Mouse (Mus musculus) intestine, embryonic 14.5 days (tissue): Measurements from ENCODE around the gene Vamp2. TPM values are rescaled to one million over a fixed set of nuclear protein-coding genes. Genes with fewer than 3 reads are reported as not detected.

ENCODE experiments used
- ATAC-seq: fragments of 200-750 bp; cut with Nextera tagmentation; replicated peaks from 2 replicates; pipeline ENCODE4 v1.8.0; 2017; ENCODE audit warnings: low read depth, moderate number of reproducible peaks, moderate TSS enrichment, moderate library complexity; ENCODE audit not compliant: low FRiP score, low TSS enrichment
- DNase-seq: peaks from one replicate; pipeline ENCODE4 v3.0.0-alpha.2; 2018; ENCODE audit warnings: low spot score
- H3K27ac ChIP-seq: fragments of 300-500 bp; sonication (generic); 2 replicates; pipeline ENCODE4 v1.5.1; 2014; ENCODE audit warnings: low read depth, mild to moderate bottlenecking, control low read depth
- H3K27me3 ChIP-seq: fragments of 300-500 bp; sonication (generic); replicated peaks from 2 replicates; pipeline ENCODE4 v1.6.1; 2014; ENCODE audit warnings: low read length, control low read depth; ENCODE audit not compliant: control insufficient read depth, insufficient read depth
- H3K36me3 ChIP-seq: fragments of 300-500 bp; sonication (generic); 2 replicates; pipeline ENCODE4 v1.6.1; 2014; ENCODE audit warnings: low read length, control low read depth; ENCODE audit not compliant: control insufficient read depth, insufficient read depth
- H3K4me1 ChIP-seq: fragments of 300-500 bp; sonication (generic); replicated peaks from 2 replicates; pipeline ENCODE4 v1.6.1; 2014; ENCODE audit warnings: low read length, control low read depth, mixed read lengths; ENCODE audit not compliant: control insufficient read depth, insufficient read depth
- H3K4me2 ChIP-seq: fragments of 300-500 bp; sonication (generic); 2 replicates; pipeline ENCODE4 v1.6.1; 2014; ENCODE audit warnings: low read length
- H3K4me3 ChIP-seq: fragments of 300-500 bp; sonication (generic); 2 replicates; pipeline ENCODE4 v1.5.1; 2014; ENCODE audit warnings: low read depth, low read length, control low read depth, mixed read lengths
- H3K9ac ChIP-seq: fragments of 300-500 bp; sonication (generic); 2 replicates; pipeline ENCODE4 v1.6.1; 2014; ENCODE audit warnings: mild to moderate bottlenecking, low read length
- H3K9me3 ChIP-seq: fragments of 300-500 bp; sonication (generic); 2 replicates; pipeline ENCODE4 v1.6.1; 2016; ENCODE audit warnings: low read length, control low read depth; ENCODE audit not compliant: control insufficient read depth
- WGBS: fragments of 180-500 bp; shearing (Covaris S2); extraction: QIAGEN DNeasy Blood & Tissue Kit; methylation state at CpG from one replicate; pipeline ENCODE4 v1.1.7; 2014; 5-methylcytosine and 5-hydroxymethylcytosine counted together
- polyA plus RNA-seq: library from polyadenylated mRNA; unstranded; fragments of >200 nt; fragmentation: Nextera tagmentation; extraction: Ambion mirVana; gene quantifications from 2 replicates; pipeline ENCODE4 v1.2.1, GENCODE M21; 2014

Gene Vamp2
- polyA plus RNA-seq, 1 experiment from 2014 or later, result 76.7 TPM

DNA sequence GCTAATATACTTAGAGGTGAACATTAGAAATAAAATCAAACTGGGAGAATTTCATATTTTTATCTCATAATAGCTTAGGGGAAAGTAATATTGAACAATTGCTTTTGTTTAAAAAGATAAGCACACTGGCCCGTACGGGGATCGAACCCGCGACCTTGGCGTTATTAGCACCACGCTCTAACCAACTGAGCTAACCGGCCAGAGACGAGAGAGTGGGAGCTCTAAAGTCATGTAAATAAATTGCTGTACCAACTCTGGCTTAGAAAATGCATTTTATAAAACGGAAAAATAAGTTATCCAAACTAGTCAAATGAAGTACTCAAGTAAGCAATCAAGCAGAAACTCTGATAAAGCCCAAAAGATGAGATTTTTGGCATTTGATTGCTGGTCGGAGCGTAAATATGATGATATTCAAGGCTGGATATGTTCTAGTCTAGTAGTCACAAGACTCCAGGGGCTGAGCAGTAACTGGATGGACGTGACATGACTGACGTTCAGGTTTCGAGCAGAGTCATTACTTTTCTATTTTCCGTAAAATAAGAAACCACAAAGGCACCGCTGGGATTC, 26.0 kb upstream of the Vamp2 start:
- ATAC-seq, result no peak; the same call in 1 of the 2 replicates
- DNase-seq, result peak; percentile 83
- Histone ChIP-seq H3K4me3 (peak overlapping the region; percentile 93), H3K27me3 (no peaks in the 10 kb centered on the region), H3K9me3 (no peaks in the 10 kb centered on the region), H3K27ac (peak overlapping the region; percentile 67; the same call in 1 of the 2 replicates), H3K4me1 (peaks cover 21% of the 10 kb centered on the region), H3K36me3 (no peaks in the 10 kb centered on the region), H3K4me2 (peak overlapping the region; percentile 80), H3K9ac (peak overlapping the region; percentile 41; the same call in 1 of the 2 replicates)
- under 1% methylated on average over 17 of the region's 17 CpGs for WGBS

DNA sequence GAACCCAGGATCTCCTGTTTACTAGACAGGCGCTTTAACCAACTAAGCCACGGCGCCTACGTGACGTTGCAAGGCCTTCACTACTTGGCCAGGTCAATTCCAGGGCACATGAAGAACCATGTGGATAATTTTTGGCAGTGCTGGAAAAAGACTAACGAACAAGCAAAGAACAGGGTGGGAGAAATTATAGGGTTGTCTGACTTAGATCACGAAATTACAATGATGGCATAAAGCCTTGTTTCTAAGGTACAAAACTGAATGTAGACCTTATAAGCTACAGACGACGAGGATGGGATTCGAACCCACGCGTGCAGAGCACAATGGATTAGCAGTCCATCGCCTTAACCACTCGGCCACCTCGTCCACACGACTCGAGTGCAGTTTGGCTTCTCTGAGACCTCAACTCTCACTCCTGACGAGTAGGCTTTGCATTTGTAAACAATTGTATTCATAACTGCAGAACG, 25.5 kb upstream of the Vamp2 start:
- WGBS, result 0% methylated on average over 19 of the region's 19 CpGs
- Histone ChIP-seq H3K9me3 (no peaks in the 10 kb centered on the region), H3K27me3 (no peaks in the 10 kb centered on the region), H3K36me3 (no peaks in the 10 kb centered on the region), H3K4me1 (peaks cover 21% of the 10 kb centered on the region), H3K4me3 (peak overlapping the region; percentile 93), H3K27ac (peak overlapping the region; percentile 73; the same call in 1 of the 2 replicates), H3K4me2 (peak overlapping the region; percentile 80), H3K9ac (peak overlapping the region; percentile 67)
- peak; percentile 57 for ATAC-seq
- DNase-seq, result peak; percentile 100

DNA sequence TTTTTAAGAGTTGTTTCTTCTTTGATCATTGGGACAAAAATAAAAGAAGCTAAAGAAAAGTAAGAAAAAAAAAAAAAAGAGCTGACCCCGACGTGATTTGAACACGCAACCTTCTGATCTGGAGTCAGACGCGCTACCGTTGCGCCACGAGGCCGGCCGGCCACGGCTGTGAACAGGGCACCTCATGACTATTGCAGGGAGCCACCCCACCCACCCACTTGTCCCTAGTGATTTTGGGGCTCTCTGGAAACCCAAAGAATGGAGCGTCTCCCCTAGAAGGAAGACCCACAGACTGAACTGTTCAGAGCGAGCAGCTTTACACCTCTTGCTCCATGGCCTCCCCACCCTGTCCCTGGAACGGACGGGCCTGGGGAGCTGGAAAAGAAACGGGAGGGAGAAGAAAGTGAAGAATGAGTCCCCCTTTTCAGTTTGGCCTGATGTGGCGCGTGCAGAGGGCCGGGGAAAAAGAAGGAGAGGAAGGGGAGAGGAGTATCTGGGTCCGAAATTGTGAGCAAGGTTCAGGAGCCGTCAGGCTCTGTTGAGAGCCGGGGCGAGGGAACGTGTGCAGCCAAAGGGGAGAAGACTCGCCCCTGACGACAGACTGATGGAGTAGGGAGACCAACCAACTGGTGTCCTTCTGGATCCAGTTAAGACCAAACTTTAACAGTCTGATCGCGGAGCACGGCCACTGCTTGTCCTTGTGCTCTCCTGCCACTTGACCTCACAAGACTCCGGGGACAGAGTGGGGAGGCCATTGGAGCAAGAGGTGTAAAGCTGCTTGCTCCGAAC, 24.7 kb upstream of the Vamp2 start:
- Histone ChIP-seq H3K9ac (peak overlapping the region; percentile 67), H3K9me3 (no peaks in the 10 kb centered on the region), H3K4me3 (peak overlapping the region; percentile 93), H3K27ac (peak overlapping the region; percentile 73), H3K4me2 (peak overlapping the region; percentile 80), H3K27me3 (no peaks in the 10 kb centered on the region), H3K36me3 (no peaks in the 10 kb centered on the region), H3K4me1 (peaks cover 17% of the 10 kb centered on the region)
- ATAC-seq (peak; percentile 47; the same call in 1 of the 2 replicates), DNase-seq (peak; percentile 99)
- under 1% methylated on average over 31 of the region's 31 CpGs for WGBS

DNA sequence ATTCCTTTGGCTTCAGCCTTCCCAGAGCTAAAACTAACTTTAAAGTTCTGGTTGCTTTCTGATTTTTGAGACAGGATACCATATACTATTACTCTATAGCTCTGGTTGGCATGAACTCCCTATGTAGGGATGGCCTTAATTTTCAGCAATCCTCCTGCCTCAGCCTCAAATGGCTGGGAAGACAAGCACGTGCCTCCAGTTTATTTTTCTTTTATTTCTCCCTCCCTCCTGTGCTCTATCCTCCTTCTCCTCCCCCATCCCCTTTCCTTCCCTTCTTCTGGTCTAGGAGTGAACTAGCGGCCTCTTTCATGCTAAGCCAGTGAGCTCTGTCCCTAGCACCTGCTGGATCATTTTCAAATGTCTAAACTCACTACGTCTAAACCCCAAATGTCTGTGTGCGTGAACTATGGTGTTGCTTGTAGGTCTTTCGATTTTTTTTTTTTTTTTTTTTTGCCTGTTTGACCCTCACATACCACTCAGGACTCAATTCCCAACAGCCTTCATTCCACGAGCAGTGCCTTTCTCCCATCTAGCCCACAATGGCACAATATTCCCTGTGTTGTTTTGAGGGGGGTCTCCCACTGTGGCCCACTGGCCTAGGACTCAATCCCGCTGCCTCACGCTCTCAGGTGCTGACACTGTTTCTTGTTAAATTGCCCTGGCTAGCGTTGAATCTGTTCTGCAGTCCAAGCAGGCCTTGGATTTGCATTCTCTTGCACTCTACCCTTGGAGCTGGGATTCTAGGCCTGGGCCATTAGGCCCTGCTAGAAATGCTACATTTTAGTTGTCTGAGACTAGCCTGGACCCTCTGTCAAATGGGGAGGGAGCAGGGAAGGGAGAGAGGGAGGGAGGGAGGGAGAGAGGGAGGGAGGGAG, 23.8 kb upstream of the Vamp2 start:
- Histone ChIP-seq H3K27me3 (no peaks in the 10 kb centered on the region), H3K4me3 (peak overlapping the region; percentile 93), H3K9me3 (no peaks in the 10 kb centered on the region), H3K4me1 (peaks cover 15% of the 10 kb centered on the region), H3K9ac (peak overlapping the region; percentile 67), H3K27ac (peak overlapping the region; percentile 73; the same call in 1 of the 2 replicates), H3K4me2 (peak overlapping the region; percentile 80), H3K36me3 (no peaks in the 10 kb centered on the region)
- DNase-seq, result no peak
- 56% methylated on average over 9 of the region's 9 CpGs for WGBS
- no peak for ATAC-seq

DNA sequence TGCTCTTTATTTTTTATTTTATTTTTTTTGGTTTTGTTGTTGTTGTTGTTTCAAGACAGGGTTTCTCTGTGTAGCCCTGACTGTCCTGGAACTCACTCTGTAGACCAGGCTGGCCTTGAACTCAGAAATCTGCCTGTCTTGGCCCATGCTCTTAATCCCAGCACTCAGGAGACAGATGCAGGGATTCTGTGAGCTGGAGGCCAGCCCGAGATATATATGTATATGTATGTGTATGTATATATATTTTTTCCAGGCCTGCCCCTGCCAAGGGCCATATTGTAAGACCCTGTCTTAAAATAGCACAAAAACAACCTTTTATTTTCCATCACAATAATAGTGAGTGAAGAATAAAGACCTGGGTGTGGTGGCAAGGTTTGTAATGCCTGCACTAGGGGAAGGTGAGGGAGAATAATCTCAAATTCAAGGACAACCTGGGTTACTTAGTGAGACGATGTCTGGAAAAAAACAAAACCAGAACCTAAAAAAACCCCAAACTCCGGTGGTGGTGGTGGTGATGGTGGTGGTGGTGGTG, 22.8 kb upstream of the Vamp2 start:
- no peaks in the 10 kb centered on the region for H3K27me3 ChIP-seq
- WGBS, result 57% methylated on average over 3 of the region's 3 CpGs
- H3K9ac ChIP-seq, result no peak overlapping the region
- H3K4me1 ChIP-seq, result peaks cover 15% of the 10 kb centered on the region
- no peak for ATAC-seq
- H3K4me3 ChIP-seq, result peak overlapping the region; percentile 28; the same call in 1 of the 2 replicates
- H3K27ac ChIP-seq, result no peak overlapping the region
- no peak for DNase-seq
- H3K4me2 ChIP-seq, result no peak overlapping the region
- H3K9me3 ChIP-seq, result no peaks in the 10 kb centered on the region
- no peaks in the 10 kb centered on the region for H3K36me3 ChIP-seq

DNA sequence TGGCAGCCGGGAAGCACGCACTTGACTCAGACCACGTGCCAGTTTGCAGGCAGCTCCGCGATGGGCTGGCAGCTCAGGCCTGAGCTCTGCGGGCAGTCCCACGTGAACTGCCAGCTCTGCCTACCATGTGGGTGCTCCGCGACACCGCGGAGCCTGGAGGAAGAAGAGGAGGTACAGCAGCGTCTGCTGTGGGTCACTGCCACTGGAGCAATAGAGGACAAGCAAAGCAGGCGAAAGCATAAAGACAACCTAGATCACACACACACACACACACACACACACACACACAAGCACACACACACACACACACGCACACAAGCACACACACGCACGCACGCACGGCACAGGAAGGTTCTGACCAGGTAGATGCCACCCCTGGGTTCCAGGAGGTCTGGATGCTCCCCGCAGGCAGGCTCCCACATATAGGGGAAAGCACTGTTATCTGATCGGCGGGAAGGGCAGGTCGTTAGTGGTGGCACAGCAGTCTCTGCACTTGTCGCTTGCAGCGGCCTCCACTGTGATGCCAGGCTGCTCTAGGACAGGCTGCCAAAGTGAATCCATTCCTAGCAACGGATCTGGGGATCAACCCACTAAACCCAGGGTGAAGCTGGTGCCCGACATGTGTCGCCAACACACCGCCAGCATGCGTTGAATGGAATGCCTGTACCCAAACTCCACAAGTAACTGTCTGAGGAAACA, 22.0 kb upstream of the Vamp2 start:
- Histone ChIP-seq H3K36me3 (no peaks in the 10 kb centered on the region), H3K9me3 (no peaks in the 10 kb centered on the region), H3K4me1 (peaks cover 11% of the 10 kb centered on the region), H3K27ac (no peak overlapping the region), H3K9ac (peak overlapping the region; percentile 29; the same call in 1 of the 2 replicates), H3K4me3 (peak overlapping the region; percentile 28), H3K27me3 (no peaks in the 10 kb centered on the region), H3K4me2 (peak overlapping the region; percentile 64)
- ATAC-seq, result no peak
- DNase-seq, result peak; percentile 64
- WGBS, result 1% methylated on average over 29 of the region's 29 CpGs

DNA sequence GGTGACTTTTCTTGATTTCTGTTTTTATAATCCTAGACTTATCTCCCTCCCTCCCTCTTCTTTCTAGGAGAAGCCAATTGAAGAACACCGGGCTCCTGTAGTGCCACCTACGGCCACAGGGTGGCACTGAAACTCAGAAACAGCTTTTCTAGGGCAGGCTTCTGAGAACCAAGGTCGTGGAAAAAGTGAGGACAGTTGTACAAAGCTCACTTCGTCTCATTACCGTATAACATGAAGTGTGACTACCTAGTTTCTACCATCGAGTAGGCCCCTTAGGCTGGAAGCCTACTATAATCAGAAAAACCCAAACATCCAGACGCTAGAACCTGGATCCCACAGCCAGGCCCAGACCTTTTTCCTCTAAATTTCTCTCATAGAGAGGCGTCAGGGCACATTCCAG, 21.3 kb upstream of the Vamp2 start:
- H3K27ac ChIP-seq, result no peak overlapping the region
- peak overlapping the region; percentile 64 for H3K4me2 ChIP-seq
- no peak overlapping the region for H3K9ac ChIP-seq
- H3K4me1 ChIP-seq, result peaks cover 8% of the 10 kb centered on the region
- H3K9me3 ChIP-seq, result no peaks in the 10 kb centered on the region
- peak overlapping the region; percentile 28 for H3K4me3 ChIP-seq
- WGBS, result 11% methylated on average over 8 of the region's 8 CpGs
- no peak for ATAC-seq
- H3K27me3 ChIP-seq, result no peaks in the 10 kb centered on the region
- DNase-seq, result peak; percentile 94
- H3K36me3 ChIP-seq, result no peaks in the 10 kb centered on the region
